Mouse (Mus musculus) spleen, adult 2 months (tissue): ENCODE results near the gene Lyg2.

Source experiments
- CTCF ChIP-seq: fragments of 200-500 bp; IDR thresholded peaks from 2 replicates; pipeline ENCODE4 v1.5.1; 2011; ENCODE audit warnings: mild to moderate bottlenecking, inconsistent platforms; ENCODE audit not compliant: insufficient read depth, insufficient read length, insufficient replicate concordance; ENCODE audit errors: extremely low read depth
- POLR2A ChIP-seq: fragments of 200-500 bp; IDR thresholded peaks from 2 replicates; pipeline ENCODE4 v1.6.1; 2011; ENCODE audit warnings: low read depth, low read length, inconsistent platforms

DNA sequence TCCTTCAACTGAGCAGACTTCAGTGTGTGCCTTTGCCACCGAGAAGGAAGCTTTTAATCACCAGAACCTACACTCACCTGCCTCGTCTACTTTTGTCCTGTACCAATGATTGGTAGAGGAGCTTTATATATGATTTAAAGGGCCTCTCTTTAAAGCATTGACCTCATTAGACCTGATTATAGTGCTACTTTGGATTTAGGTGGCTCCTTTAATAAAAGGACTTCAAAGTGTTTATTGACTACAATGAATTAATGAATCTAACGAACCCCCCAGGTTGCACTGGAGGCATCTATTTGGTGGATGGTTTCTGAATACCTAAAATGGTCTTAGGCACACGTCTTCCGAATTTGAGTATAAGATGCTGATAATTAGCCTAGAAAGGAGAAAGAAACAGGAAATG is at the start of gene Lyg2:
- TF ChIP-seq CTCF, result no peak
- TF ChIP-seq POLR2A, result no peak
